Mouse (Mus musculus) heart, adult 2 months (tissue): ENCODE data around the gene Ppp2r1a. TPM values are rescaled to one million over a fixed set of nuclear protein-coding genes. Genes with fewer than 3 reads are reported as not detected.
A peak's percentile ranks its signal among the peaks of the same experiment; 100 is the strongest.

Experiments used
- DNase-seq, 2 experiments: peaks; one replicate each; pipeline ENCODE4 v3.0.0; 2021
- H3K27ac ChIP-seq: fragments of 200-600 bp; 2 replicates; pipeline ENCODE4 v1.8.1; 2022
- H3K27me3 ChIP-seq: fragments of 200-500 bp; 2 replicates; pipeline ENCODE4 v1.6.1; 2012; ENCODE audit warnings: mild to moderate bottlenecking, low read length, inconsistent platforms, mixed read lengths; ENCODE audit not compliant: control insufficient read depth, insufficient read depth
- H3K36me3 ChIP-seq: fragments of 200-500 bp; 2 replicates; pipeline ENCODE4 v1.6.1; 2012; ENCODE audit warnings: low read length, inconsistent platforms; ENCODE audit not compliant: control insufficient read depth, insufficient read depth
- H3K4me1 ChIP-seq: fragments of 200-500 bp; 2 replicates; pipeline ENCODE4 v1.6.1; 2011; ENCODE audit warnings: low read length; ENCODE audit not compliant: control insufficient read depth, insufficient read depth
- H3K4me3 ChIP-seq: fragments of 200-600 bp; 2 replicates; pipeline ENCODE4 v1.8.1; 2022
- H3K79me2 ChIP-seq: fragments of 200-500 bp; replicated peaks from 2 replicates; pipeline ENCODE4 v1.6.1; 2012; ENCODE audit warnings: mild to moderate bottlenecking, inconsistent platforms, low read length, moderate library complexity, mixed read lengths; ENCODE audit not compliant: control insufficient read depth, insufficient read depth
- H3K9ac ChIP-seq: fragments of 200-500 bp; 2 replicates; pipeline ENCODE4 v1.6.1; 2012; ENCODE audit warnings: low read depth, mild to moderate bottlenecking, control low read depth, inconsistent platforms, low read length, mixed read lengths
- CTCF ChIP-seq: fragments of 200-600 bp; IDR thresholded peaks from 2 replicates; pipeline ENCODE4 v1.8.1; 2022; ENCODE audit warnings: antibody characterized with exemption, mild to moderate bottlenecking, moderate library complexity
- EP300 ChIP-seq: fragments of 200-500 bp; IDR thresholded peaks from 2 replicates; pipeline ENCODE4 v1.6.1; 2011; ENCODE audit warnings: low read depth, low read length, control low read depth; ENCODE audit not compliant: insufficient read depth
- POLR2A ChIP-seq: fragments of 200-500 bp; IDR thresholded peaks from 2 replicates; pipeline ENCODE4 v1.6.1; 2011; ENCODE audit warnings: mild to moderate bottlenecking, low read depth, low read length, control low read depth; ENCODE audit not compliant: insufficient read depth
- WGBS: fragments of 180-500 bp; shearing (Covaris S2); methylation state at CpG from one replicate; pipeline ENCODE4 v1.1.7; 2018; 5-methylcytosine and 5-hydroxymethylcytosine counted together
- intact Hi-C: fragments of 180-260 bp; cut with DNase I; formaldehyde crosslinking; loops from one replicate; pipeline ENCODE4 v1.15.1; 2025
- polyA plus RNA-seq: library from polyadenylated mRNA; depleted of rRNA; stranded (reverse); fragments of >200 nt; gene quantifications from 2 replicates; pipeline ENCODE4 v1.2.3, GENCODE M21; 2012; rRNA removed
- total RNA-seq, 2 experiments: library from RNA; stranded (reverse); gene quantifications; 2 replicates each; pipeline ENCODE4 v1.2.3; 2021

The Ppp2r1a gene
- total and polyA plus RNA-seq, 3 experiments: 167 to 251 (median 188) TPM

DNA sequence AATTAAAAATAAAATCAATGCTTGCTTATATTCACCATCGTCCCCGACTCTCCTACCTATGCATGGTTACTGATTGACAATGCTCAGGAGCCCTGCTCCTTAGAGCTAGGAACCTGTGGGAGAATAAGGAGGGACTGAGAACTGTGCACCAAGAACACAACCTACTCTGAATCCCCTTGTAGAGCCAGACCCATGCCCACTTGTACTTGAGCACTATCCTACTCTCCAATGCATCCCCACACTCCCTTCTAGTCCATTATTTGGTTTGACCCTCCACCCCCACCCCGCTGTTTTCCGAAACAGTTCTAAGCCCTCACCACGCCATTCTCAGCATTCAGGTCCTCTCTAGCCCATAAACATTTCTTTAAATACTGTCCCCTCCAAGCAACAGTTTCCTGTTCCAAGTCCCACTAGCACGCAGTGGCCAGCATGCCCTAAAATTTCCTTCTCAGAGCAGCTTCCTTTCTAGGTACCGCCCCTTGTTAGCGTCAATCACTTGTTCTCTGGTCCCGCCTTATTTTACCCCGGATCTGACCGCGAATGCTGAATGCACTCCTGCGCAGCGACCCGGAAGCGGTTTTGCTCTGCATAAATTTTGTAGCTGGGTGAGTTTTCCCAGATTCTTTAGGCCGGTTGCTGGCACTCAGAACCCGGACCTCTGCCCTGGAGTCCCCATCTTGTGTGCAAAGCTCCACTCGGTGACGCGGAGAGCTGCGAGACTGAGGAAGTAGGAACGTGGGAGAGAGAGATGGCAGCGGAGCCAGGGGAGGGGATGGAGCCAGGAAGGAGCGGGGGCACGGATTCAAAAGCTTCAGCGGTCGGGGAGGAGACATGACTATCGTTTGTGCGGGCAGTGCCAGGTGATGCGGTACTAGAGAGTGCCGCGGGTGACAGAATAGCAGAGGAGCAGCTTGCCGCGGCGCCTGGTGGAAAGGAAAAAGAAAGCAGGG lies 63.5 kb downstream of the Ppp2r1a start, which contains the start of gene Zfp160:
TSS of gene Zfp160 (plus strand) at position 522 of the 950 bp plus-strand sequence.
- H3K36me3 ChIP-seq: peaks cover 17% of the 10 kb centered on the region
- H3K4me1 ChIP-seq: peaks cover 3% of the 10 kb centered on the region
- 6% methylated on average over 36 of the region's 36 CpGs for WGBS
- peak; percentile 83 to 90 for DNase-seq
- TF ChIP-seq EP300: 0 out of 2 replicates have a peak, but pooled peaks have one; percentile 10
- peak; percentile 68 for TF ChIP-seq POLR2A
- TF ChIP-seq CTCF: 0 out of 2 replicates have a peak, but pooled peaks have one; percentile 2
- intact Hi-C loops: no loop called here
- peak within 1 kb of the TSS; percentile 78 for H3K27ac ChIP-seq
- H3K27me3 ChIP-seq: no peaks in the 10 kb centered on the region
- H3K79me2 ChIP-seq: 0 out of 2 replicates have a peak, but pooled peaks cover 1% of the 10 kb centered on the region
- peak within 1 kb of the TSS; percentile 91 for H3K4me3 ChIP-seq
- H3K9ac ChIP-seq: peak within 1 kb of the TSS; percentile 73

DNA sequence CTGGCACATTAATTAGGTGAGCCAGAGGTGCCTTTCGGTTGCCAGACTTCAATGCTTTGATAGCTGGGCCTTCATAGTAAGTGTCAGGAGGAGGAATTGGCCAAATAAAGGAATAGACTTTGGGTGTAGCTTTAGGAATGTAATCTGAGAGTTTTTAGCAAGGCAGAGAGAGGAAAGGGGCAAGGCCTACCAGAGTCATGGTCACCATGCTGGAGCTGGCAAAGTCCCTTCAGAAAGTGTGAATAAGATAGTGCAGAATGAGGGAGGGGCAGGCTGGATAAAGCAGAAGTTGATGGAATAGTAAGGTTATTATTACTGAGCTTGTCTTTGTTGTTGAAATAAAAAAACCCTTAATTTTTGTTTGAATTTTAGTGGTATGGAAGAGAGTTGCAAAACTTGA lies 64.6 kb downstream of the Ppp2r1a start:
- Histone ChIP-seq H3K4me1 (peaks cover 3% of the 10 kb centered on the region), H3K4me3 (peak overlapping the region; percentile 91), H3K27me3 (no peaks in the 10 kb centered on the region), H3K27ac (no peak overlapping the region), H3K9ac (peak overlapping the region; percentile 40; the same call in 1 of the 2 replicates), H3K79me2 (0 out of 2 replicates have a peak, but pooled peaks cover 1% of the 10 kb centered on the region), H3K36me3 (peaks cover 19% of the 10 kb centered on the region)
- no peak for DNase-seq
- TF ChIP-seq POLR2A (no peak), EP300 (no peak), CTCF (no peak)
- intact Hi-C loops: no loop called here
- 6% methylated on average over 1 of the region's 1 CpGs for WGBS

Other genes starting within 250 kb of the Ppp2r1a start
- not detected for gene Vmn1r227, start 215.5 kb upstream of the Ppp2r1a start, total RNA-seq
- gene Vmn1r227, start 215.5 kb upstream of the Ppp2r1a start, polyA plus RNA-seq: not detected in 2 replicates
- not detected for gene Vmn1r228, start 159.2 kb upstream of the Ppp2r1a start, total RNA-seq
- gene Vmn1r228, start 159.2 kb upstream of the Ppp2r1a start, polyA plus RNA-seq: not detected in 2 replicates
- under 1 TPM in 1 of 2 experiments, not detected in 1; 0.02 TPM for gene Vmn1r229, start 133.8 kb upstream of the Ppp2r1a start, total RNA-seq
- not detected in 2 replicates for gene Vmn1r229, start 133.8 kb upstream of the Ppp2r1a start, polyA plus RNA-seq
- gene Vmn1r230, start 104.9 kb upstream of the Ppp2r1a start, total RNA-seq: not detected
- gene Vmn1r230, start 104.9 kb upstream of the Ppp2r1a start, polyA plus RNA-seq: not detected in 2 replicates
- gene Vmn1r231, start 40.2 kb upstream of the Ppp2r1a start, total RNA-seq: not detected
- gene Vmn1r231, start 40.2 kb upstream of the Ppp2r1a start, polyA plus RNA-seq: not detected in 2 replicates
- not detected for gene Vmn1r232, start 25.6 kb upstream of the Ppp2r1a start, total RNA-seq
- gene Vmn1r232, start 25.6 kb upstream of the Ppp2r1a start, polyA plus RNA-seq: not detected in 2 replicates
- not detected for gene Vmn1r233, start 51.2 kb downstream of the Ppp2r1a start, total RNA-seq
- gene Vmn1r233, start 51.2 kb downstream of the Ppp2r1a start, polyA plus RNA-seq: not detected in 2 replicates
- 1 to 10 TPM; 8.6 TPM for gene Zfp160, start 63.6 kb downstream of the Ppp2r1a start, total RNA-seq
- gene Zfp160, start 63.6 kb downstream of the Ppp2r1a start, polyA plus RNA-seq: 3.4 and 6.4 TPM in 2 replicates